Mouse (Mus musculus) MEL (cell line): Measurements from ENCODE around the gene Pla2g4b. TPM values are rescaled to one million over a fixed set of nuclear protein-coding genes. Genes with fewer than 3 reads are reported as not detected.

Source experiments
- DNase-seq: peaks from one replicate; pipeline ENCODE4 v3.0.0; 2011; ENCODE audit warnings: low read depth, low spot score
- H3K27ac ChIP-seq: 2 replicates; pipeline ENCODE4 v1.5.1; 2012; ENCODE audit warnings: low read depth, mild to moderate bottlenecking, control low read depth, low read length, moderate library complexity; ENCODE audit not compliant: control insufficient read depth
- H3K27me3 ChIP-seq, 2 experiments: fragments of 150-350 bp in 1 of 2; sonication (generic) in 1 of 2; 2 replicates each; pipeline ENCODE4 v1.6.1; 2012; ENCODE audit warnings: low read length in 2 of 2, mild to moderate bottlenecking in 2 of 2, improper control_type of control experiment in 1 of 2, moderate library complexity in 1 of 2; ENCODE audit not compliant: insufficient read depth in 2 of 2, control insufficient read depth in 1 of 2
- H3K36me3 ChIP-seq, 2 experiments: 2 replicates each; pipeline ENCODE4 v1.6.1; 2012 to 2014; ENCODE audit warnings: low read length in 2 of 2, improper control_type of control experiment in 1 of 2, inconsistent platforms in 1 of 2, mild to moderate bottlenecking in 1 of 2; ENCODE audit not compliant: insufficient read depth in 2 of 2, control insufficient read depth in 1 of 2
- H3K4me1 ChIP-seq, 2 experiments: fragments of 150-350 bp in 1 of 2; sonication (generic) in 1 of 2; 2 replicates each; pipeline ENCODE4 v1.6.1; 2012; ENCODE audit warnings: low read length in 2 of 2, improper control_type of control experiment in 1 of 2, mild to moderate bottlenecking in 1 of 2; ENCODE audit not compliant: insufficient read depth in 2 of 2, control insufficient read depth in 1 of 2
- H3K4me3 ChIP-seq, 2 experiments: fragments of 150-350 bp in 1 of 2; sonication (generic) in 1 of 2; 2 replicates each; pipeline ENCODE4 v1.5.1; 2012; ENCODE audit warnings: low read depth in 2 of 2, low read length in 2 of 2, mild to moderate bottlenecking in 2 of 2, moderate library complexity in 2 of 2, control low read depth in 1 of 2, improper control_type of control experiment in 1 of 2; ENCODE audit not compliant: control insufficient read depth in 1 of 2, insufficient read depth in 1 of 2
- H3K79me2 ChIP-seq: 2 replicates; pipeline ENCODE4 v1.6.1; 2012; ENCODE audit warnings: mild to moderate bottlenecking, low read length, moderate library complexity; ENCODE audit not compliant: control insufficient read depth, poor library complexity, insufficient read depth
- H3K9ac ChIP-seq: 2 replicates; pipeline ENCODE4 v1.6.1; 2012; ENCODE audit warnings: low read depth, mild to moderate bottlenecking, control low read depth, low read length, moderate library complexity; ENCODE audit not compliant: control insufficient read depth, poor library complexity, severe bottlenecking
- H3K9me3 ChIP-seq: fragments of 150-350 bp; sonication (generic); replicated peaks from 2 replicates; pipeline ENCODE4 v1.6.1; 2012; ENCODE audit warnings: mild to moderate bottlenecking, low read length, improper control_type of control experiment, moderate library complexity; ENCODE audit not compliant: insufficient read depth
- E2F4 ChIP-seq: IDR thresholded peaks from 2 replicates; pipeline ENCODE4 v1.6.1; 2011; ENCODE audit warnings: low read depth, low read length, improper control_type of control experiment, borderline replicate concordance
- ETS1 ChIP-seq: IDR thresholded peaks from 2 replicates; pipeline ENCODE4 v1.6.1; 2012; ENCODE audit warnings: low read depth, mild to moderate bottlenecking, inconsistent platforms, low read length, improper control_type of control experiment, moderate library complexity
- JUND ChIP-seq: IDR thresholded peaks from 2 replicates; pipeline ENCODE4 v1.6.1; 2011; ENCODE audit warnings: low read depth, mild to moderate bottlenecking, improper control_type of control experiment, low read length
- MAFK ChIP-seq: IDR thresholded peaks from 2 replicates; pipeline ENCODE4 v1.6.1; 2011; ENCODE audit warnings: low read depth, mild to moderate bottlenecking, low read length, improper control_type of control experiment, borderline replicate concordance
- MAX ChIP-seq: IDR thresholded peaks from 2 replicates; pipeline ENCODE4 v1.6.1; 2011; ENCODE audit warnings: low read length, improper control_type of control experiment
- MEF2A ChIP-seq: IDR thresholded peaks from 2 replicates; pipeline ENCODE4 v1.6.1; 2014; ENCODE audit warnings: low read depth, mild to moderate bottlenecking, inconsistent platforms, low read length, improper control_type of control experiment; ENCODE audit not compliant: poor library complexity, insufficient replicate concordance, severe bottlenecking; ENCODE audit errors: extremely low read depth
- MXI1 ChIP-seq: IDR thresholded peaks from 2 replicates; pipeline ENCODE4 v1.6.1; 2011; ENCODE audit warnings: mild to moderate bottlenecking, low read depth, low read length, improper control_type of control experiment
- NRF1 ChIP-seq: IDR thresholded peaks from 2 replicates; pipeline ENCODE4 v1.6.1; 2014; ENCODE audit warnings: low read depth, mild to moderate bottlenecking, inconsistent platforms, low read length, improper control_type of control experiment, moderate library complexity; ENCODE audit not compliant: poor library complexity, insufficient read depth, severe bottlenecking
- RAD21 ChIP-seq: IDR thresholded peaks from 2 replicates; pipeline ENCODE4 v1.6.1; 2011; ENCODE audit warnings: mild to moderate bottlenecking, low read depth, low read length, improper control_type of control experiment
- SIN3A ChIP-seq: IDR thresholded peaks from 2 replicates; pipeline ENCODE4 v1.6.1; 2012; ENCODE audit warnings: low read length, improper control_type of control experiment, inconsistent platforms
- TBP ChIP-seq: IDR thresholded peaks from 2 replicates; pipeline ENCODE4 v1.8.0; 2011; ENCODE audit warnings: low read depth, low read length, improper control_type of control experiment
- USF1 ChIP-seq: IDR thresholded peaks from 2 replicates; pipeline ENCODE4 v1.6.1; 2014; ENCODE audit warnings: low read depth, mild to moderate bottlenecking, inconsistent platforms, low read length, improper control_type of control experiment, moderate library complexity
- USF2 ChIP-seq, 2 experiments: IDR thresholded peaks; 2 replicates each; pipeline ENCODE4 v1.6.1; 2011 to 2012; ENCODE audit warnings: improper control_type of control experiment in 2 of 2, low read length in 2 of 2, borderline replicate concordance in 1 of 2, inconsistent platforms in 1 of 2, low read depth in 1 of 2, mild to moderate bottlenecking in 1 of 2; ENCODE audit not compliant: insufficient read depth in 1 of 2
- ZMIZ1 ChIP-seq: IDR thresholded peaks from 2 replicates; pipeline ENCODE4 v1.6.1; 2012; ENCODE audit warnings: low read depth, mild to moderate bottlenecking, inconsistent platforms, low read length, improper control_type of control experiment, moderate library complexity
- polyA plus RNA-seq, 2 experiments: library from polyadenylated mRNA; stranded (reverse) in 1 of 2; unstranded in 1 of 2; fragments of >175 nt in 1 of 2; fragments of >200 nt in 1 of 2; gene quantifications; 2 replicates each; pipeline versions ENCODE4 v1.2.1 to v1.2.4; 2012; ENCODE audit warnings: low replicate concordance in 2 of 2, low read depth in 1 of 2; ENCODE audit not compliant: insufficient read length in 2 of 2, insufficient read depth in 1 of 2, missing spikeins in 1 of 2
- total RNA-seq: library from RNA; depleted of rRNA; stranded (reverse); fragments of 300-350 nt; gene quantifications from 2 replicates; pipeline ENCODE4 v1.2.3, GENCODE M21; 2012

Gene Pla2g4b
- total and polyA plus RNA-seq, 3 experiments, result 0.32 to 0.54 TPM; not detected in 1

- no peaks in the 10 kb centered on the region; a peak in 1 of 4 replicates for H3K36me3 ChIP-seq
- no peaks in the 10 kb centered on the region for H3K27me3 ChIP-seq
- H3K4me1 ChIP-seq, result peaks cover 0 to 5% of the 10 kb centered on the region in 2 experiments; a peak in 3 of 4 replicates
- no peaks in the 10 kb centered on the region for H3K9me3 ChIP-seq
- H3K79me2 ChIP-seq, result no peaks in the 10 kb centered on the region
- H3K27ac ChIP-seq, result no peak overlapping the region
- no peak overlapping the region for H3K9ac ChIP-seq
- H3K4me3 ChIP-seq, result no peak overlapping the region
- no peak for TF ChIP-seq MXI1
- TF ChIP-seq ETS1, result no peak
- peak; percentile 52 for DNase-seq
Observed at GRCm38 (mm10) chr2:119986369-119986768, 46.8 kb upstream of the Pla2g4b start.

DNA sequence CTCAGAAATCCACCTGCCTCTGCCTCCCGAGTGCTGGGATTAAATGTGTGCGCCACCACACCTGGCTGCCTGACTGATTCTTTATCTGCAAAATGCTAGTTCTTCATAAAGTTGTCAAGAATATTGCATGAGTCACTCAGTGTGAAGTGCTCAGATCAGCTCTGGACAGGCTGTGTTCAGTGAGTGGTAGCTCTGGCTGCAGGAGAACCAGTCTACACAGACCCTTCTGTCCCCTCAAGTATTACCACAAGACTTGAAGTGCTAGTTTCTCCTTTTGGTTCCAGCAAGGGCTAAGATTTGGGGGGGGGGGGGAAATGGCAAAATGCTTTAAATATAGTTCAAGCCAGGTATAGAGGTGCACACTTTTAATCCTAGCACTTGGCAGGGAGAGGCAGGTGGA, 45.8 kb upstream of the Pla2g4b start:
- H3K36me3 ChIP-seq, result no peaks in the 10 kb centered on the region; a peak in 1 of 4 replicates
- H3K9ac ChIP-seq, result no peak overlapping the region
- H3K27me3 ChIP-seq, result no peaks in the 10 kb centered on the region
- no peak overlapping the region for H3K27ac ChIP-seq
- no peak overlapping the region for H3K4me3 ChIP-seq
- no peaks in the 10 kb centered on the region for H3K9me3 ChIP-seq
- peaks cover 0 to 5% of the 10 kb centered on the region in 2 experiments; a peak in 3 of 4 replicates for H3K4me1 ChIP-seq
- TF ChIP-seq SIN3A (no peak), E2F4 (no peak), ETS1 (no peak), ZMIZ1 (no peak), MEF2A (no peak), RAD21 (no peak)
- no peaks in the 10 kb centered on the region for H3K79me2 ChIP-seq
- DNase-seq, result no peak

DNA sequence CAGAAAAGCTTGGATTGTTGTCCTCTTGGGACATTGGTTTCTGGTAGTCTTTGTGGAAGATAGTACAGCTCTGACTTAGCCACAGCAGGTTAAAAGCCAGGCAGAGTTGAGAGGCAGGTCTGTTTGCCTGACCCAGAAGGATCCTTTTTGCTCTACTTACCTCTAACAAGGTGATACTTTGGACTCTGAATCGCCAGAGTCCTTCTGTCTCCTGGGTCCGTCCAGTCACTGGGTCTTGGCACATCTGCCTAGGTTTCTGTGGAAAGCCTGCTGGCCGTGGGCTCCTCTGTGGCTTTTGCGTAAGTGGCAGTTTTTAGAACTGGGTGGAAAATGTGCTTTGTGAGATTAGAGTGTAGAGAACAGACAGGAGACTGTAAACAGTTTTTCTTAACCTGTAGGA, 44.3 kb upstream of the Pla2g4b start:
- H3K4me3 ChIP-seq, result no peak overlapping the region
- no peaks in the 10 kb centered on the region; a peak in 1 of 4 replicates for H3K36me3 ChIP-seq
- H3K27ac ChIP-seq, result no peak overlapping the region
- H3K9ac ChIP-seq, result no peak overlapping the region
- TF ChIP-seq NRF1 (no peak), USF2 (IDR thresholded peaks at IDR 0.05; ENCODE audit: borderline replicate concordance in 1 of 2, insufficient read depth in 1 of 2, low read depth in 1 of 2, low read length in 2 of 2) (no peak), MAX (no peak), MAFK (no peak), JUND (no peak), USF1 (no peak), TBP (no peak)
- H3K9me3 ChIP-seq, result no peaks in the 10 kb centered on the region
- DNase-seq, result no peak
- H3K4me1 ChIP-seq, result peaks cover 0 to 5% of the 10 kb centered on the region in 2 experiments; a peak in 3 of 4 replicates
- H3K79me2 ChIP-seq, result no peaks in the 10 kb centered on the region
- no peaks in the 10 kb centered on the region for H3K27me3 ChIP-seq
